Mouse (Mus musculus) heart, postnatal 36 days (tissue): Measurements from ENCODE around the gene Fam120a. TPM values are rescaled to one million over a fixed set of nuclear protein-coding genes. Genes with fewer than 3 reads are reported as not detected.

ENCODE experiments used
- DNase-seq, 2 experiments: peaks; one replicate each; pipeline ENCODE4 v3.0.0; 2021 to 2022
- intact Hi-C: fragments of 180-260 bp; cut with DNase I; formaldehyde crosslinking; loops from one replicate; pipeline ENCODE4 v1.15.1; 2025
- total RNA-seq, 2 experiments: library from RNA; stranded (reverse); gene quantifications; 2 replicates each; pipeline ENCODE4 v1.2.3; 2021

Gene Fam120a
- 100 to 1,000 TPM; 104 to 116 TPM for total RNA-seq

DNA sequence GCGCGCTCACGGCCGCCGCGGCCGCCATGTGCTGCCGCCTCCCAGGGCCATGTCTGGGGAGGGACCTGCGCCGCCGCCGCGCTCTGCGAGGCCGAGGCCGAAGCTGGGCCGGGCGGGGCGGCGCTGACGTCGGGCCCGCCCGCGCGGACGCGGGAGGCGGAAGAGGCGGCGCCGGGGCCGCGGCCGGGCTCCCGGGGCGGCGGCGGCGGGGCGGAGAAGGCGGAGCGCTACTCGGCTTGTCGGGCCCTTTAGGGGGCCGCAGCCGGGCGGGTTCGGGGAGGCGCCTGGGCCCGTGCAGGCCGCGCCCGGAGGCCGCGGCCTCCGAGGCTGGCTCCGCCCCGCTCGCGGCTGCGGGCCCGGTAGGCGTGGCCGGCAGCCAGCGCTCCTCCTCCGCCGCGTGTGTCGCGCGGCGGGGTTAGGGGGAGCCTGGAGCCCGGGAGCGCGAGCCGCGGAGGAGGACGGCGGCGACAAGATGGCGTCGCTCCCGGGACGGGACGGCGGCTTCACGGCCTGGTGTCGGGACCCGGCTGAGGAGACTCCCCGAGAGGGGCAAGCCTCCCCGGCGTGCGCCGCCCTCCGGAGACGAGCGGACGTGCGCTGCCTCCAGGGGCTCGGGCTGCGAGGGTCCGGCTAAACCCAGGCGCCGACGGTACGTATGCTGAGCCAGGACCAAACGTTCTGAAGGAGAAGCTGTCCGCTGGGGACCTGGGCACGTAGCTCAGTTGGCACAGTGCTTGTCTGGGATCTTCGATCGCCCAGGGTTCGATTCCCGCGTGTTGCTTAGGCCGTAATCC, at the start of gene Fam120a:
Gene Fam120a (minus strand): TSS at position 62 of the 794 bp plus-strand sequence.
- intact Hi-C loops = loop anchor here (2.0 to 10.0 kb wide), 2 partner anchors 89 to 423 kb away; no protein-coding TSS in a partner anchor

DNA sequence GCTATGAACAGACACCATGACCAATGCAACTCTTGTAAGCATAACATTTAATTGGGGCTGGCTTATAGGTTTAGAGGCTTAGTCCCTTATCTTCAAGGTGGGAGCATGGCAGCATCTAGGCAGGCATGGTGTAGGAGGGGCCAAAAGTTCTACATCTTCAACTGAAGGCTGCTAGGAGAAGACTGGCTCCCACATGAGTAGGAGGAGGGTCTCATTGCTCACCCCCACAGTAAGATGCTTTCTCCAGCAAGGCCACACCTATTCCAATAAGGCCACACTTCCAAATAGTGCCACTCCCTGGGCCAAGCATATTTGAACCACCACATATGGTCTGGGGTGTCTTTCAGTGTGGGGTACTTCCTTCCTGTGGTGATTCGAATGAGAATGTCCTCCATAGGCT, 49.6 kb upstream of the Fam120a start:
- intact Hi-C loops = no loop called here
- no peak for DNase-seq

More for the DNA sequence above, at the start of gene Fam120a:
- DNase-seq = peak; percentile 83 to 92

DNA sequence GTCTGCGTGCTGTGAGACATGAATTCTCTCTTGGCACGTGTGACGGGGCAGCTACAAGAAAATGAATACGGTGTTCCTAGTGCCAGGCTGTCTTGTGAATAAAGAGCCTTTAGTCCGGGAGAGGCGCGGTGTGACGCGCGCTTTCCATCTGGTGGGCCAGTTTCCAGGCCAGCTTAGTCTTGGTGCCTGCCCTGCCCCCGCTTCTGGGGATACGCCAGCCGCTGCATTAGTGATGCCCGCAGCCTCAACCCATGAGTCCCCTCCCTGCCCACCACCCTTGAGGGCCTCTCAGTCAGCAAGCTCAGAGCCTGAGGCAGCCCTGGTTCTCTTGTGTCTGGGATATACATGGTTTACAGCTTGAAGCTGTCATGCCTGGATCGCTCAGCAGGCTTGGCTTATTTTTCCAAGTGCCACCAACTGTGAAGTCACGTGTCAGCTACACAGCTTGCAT, 48.5 kb upstream of the Fam120a start:
- intact Hi-C loops = no loop called here
- peak; percentile 48 to 59 for DNase-seq

DNA sequence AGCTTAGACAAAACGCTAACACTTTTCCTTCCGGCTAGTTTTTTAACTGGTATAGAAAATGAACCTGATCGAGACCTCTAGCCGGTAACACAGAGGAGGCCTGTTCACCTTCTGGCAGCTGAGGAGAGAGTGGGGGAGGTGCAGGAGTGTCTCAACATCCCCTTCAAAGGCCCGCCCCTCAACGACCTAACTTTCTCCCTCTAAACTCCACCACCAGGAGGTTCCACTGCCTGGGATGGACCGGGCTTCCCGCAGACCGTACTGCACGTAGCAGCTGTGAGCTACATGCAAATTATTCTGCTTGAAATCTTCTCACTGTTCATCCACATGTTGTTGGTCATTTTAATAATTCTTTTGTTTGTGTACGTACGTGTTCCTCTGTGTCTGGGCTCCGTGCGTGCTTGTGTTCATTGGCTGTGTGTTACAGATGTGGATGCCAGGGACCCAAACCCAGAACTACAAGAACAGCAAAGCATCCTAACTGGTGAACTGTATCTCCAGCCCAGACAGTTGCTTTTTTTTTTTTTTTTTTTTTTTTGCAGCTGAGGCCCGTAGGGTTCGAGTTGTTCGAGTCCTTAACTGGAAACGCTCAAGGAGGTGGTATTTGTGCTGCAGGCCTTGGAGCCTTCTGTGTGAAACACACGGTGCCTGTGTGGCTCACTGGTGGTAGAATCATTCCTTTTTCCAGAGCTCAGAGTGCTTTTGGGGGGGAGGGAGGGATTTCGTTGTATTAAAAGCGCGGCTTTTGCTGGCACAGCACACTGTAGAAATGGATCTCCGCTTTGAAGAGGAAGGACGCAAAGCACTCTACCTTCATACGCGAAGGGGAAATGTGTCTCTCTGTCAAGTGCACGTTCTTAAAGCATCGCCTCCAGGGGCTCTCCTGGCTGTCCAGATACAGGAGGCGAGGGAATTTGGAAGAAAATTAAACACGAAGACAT, 47.8 kb upstream of the Fam120a start:
- intact Hi-C loops = no loop called here
- no peak for DNase-seq

DNA sequence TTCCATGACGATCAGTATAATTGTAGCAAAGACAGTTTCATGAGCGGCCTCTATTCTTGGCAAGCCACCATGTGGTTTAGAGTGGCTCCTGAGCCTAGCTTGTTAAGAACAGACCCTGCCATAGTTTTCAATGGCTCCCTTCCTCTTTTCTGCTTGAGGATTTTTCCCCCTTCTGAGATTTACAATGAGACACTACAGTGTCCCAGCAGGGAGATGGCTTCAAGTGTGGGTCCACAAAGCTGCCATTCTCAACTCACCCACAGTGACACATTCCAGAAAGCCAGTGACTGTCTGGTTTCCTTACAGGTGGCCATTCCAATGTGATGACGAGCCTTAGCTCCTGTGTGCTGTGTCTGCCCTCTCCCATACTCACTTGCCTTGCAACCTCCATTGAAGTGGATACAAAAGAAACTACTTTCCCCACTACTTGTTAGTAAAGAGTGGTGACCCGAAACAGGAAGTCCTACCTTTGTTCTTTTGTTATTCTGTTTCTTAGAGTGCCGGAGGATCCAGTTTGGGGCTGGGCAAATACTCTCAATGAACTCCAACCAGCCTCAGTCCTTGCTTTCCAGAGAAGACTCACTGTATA, 45.5 kb upstream of the Fam120a start:
- DNase-seq = no peak
- intact Hi-C loops = no loop called here

DNA sequence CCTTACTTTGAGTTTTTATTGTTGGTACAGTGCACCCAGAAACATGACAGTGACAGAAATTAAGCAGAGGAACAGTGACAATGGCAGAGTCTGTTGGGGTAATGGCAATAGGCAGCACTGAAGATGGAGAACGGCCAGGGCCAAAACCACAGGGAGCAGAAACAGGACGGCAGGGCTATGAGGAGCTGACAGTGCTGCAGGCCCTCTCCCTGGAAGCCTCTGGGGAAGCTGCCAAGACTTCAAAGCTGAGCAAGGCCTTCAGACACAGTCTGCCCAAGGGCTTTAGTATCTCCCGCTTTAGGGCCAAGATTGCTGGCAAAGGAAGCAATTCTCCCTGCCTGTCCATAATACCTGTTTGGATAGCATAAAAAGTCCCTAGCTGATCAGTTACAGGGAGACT, 33.9 kb upstream of the Fam120a start:
- no peak for DNase-seq
- intact Hi-C loops = no loop called here

DNA sequence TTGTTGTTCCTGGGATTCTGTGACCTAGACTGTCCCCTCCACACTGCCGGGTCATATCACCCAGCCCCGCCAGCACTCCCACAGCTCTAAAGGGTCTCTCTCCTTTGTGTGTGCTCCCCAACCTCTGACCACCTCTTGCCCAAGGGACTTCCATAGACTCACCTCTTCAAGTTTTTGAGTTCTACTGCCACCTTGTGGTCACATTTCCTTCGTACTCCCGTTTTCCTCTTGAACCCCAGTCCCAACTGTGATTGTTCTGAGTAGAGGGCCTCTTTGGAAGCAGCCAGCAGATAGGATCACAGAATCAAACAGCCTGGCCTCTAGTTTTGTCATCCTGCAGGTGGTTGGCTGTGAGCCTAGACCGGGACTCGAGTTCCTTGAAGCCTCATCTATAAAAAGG, 30.8 kb upstream of the Fam120a start:
- intact Hi-C loops = loop anchor here (2.0 to 5.0 kb wide), 6 partner anchors 81 to 346 kb away; no protein-coding TSS in a partner anchor
- peak; percentile 61 to 64 for DNase-seq

DNA sequence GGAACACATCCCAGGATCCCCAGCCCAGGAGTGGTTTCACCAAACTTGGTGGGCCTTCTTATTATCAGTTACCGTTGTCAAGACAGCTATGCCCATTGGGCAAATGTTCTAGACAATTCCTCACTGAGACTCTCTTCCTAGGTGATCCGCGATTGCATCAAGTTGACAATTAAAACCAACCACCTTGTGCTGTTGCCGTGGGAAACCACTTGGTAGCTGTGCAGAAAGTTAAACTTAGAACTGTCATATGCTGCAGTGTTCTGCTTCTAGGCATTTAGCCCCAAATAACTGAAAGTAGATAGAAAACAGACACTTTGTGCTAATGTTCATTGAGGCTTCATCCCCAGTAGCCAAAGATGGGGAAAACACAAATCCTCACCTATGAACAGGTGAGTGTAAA, 28.9 kb upstream of the Fam120a start:
- intact Hi-C loops = loop anchor here (5.0 kb wide), 3 partner anchors 79 to 264 kb away; no protein-coding TSS in a partner anchor
- no peak for DNase-seq

DNA sequence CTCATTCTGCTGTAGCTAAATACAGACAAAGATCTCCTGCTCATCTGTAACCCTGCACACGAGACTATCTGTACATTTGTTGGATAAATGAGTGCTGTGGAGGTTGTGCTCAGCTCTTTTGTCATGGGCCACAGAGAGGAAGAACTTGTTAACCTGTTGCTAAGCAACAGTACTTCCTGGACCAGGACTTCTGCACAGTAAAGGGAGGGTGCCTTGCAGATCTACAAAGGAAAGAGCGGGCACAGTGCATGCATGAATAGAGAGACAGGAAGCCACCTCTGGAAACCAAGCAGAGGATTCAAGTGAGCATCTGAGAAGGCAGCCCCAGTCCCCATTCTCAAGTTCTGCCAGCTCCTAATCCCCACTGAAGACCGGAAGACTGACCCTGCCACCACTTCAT, 27.1 kb upstream of the Fam120a start:
- DNase-seq = no peak
- intact Hi-C loops = loop anchor here (5.0 kb wide), 3 partner anchors 78 to 263 kb away; no protein-coding TSS in a partner anchor

DNA sequence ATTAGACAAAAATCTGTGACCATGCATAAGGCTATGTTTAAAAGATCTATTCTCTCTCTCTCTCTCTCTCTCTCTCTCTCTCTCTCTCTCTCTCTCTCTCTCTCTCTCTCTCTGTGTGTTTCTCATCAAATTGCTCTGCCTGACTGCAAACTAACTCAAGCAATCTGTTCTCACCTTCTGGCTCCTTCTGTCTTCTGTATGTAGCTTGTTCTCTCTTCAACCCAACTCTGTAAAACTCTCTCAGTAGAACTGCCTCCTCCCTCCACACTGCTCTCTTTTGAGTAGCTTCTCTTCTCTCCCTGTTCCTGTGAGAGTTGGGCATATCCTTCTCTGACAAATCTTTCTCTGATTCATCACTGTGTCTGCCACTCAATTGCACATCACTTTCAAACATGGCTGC, 25.1 kb upstream of the Fam120a start:
- no peak for DNase-seq
- intact Hi-C loops = no loop called here

DNA sequence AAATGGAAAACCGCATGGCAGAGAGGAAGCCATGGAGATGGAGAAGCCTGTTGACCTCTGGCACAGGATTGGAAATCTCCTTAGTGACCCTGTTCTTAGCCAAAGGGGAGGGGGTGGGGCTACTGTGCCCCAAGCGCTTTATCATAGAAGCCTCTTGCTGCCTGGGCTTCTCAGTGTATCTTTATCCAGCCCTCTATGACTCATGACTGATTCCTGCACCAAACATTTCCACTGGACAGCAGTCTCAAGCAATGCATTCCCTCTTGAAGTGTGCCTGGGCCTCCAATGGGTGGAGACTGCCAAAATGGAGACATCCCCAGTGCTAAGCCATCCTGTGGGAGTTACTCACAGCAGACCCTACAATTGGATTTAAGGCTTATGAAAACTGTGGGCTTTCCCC, 22.3 kb upstream of the Fam120a start:
- no peak for DNase-seq

DNA sequence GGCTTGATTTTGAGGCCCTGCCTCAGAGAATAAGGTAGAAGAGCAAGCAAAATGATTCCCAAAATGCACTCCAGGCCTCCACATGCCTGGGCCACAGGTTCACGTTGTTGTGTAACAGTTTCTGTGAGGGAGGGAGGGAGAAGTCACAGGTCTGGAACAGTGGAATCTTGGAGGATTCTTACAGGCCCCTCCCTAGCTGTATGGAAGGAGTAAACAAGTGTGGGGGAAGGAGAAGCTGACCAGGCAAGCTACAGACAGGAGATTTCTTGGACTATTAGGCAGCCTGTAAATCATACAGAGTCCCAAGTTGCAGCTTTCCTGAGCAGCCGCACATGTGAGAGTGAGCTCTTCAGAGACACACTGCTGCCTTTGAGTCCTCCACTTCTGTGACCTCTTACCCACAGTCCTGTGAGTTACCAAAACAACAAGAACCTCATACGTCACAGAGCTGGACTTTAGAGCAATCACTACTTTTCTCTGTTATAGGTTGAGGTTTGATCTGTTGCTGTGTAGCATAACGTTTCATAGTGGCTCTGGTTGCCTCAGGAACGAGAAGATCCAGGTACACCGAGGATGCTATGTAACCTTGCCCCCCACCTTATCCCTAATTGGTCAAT, 14.8 kb upstream of the Fam120a start:
- DNase-seq = no peak
- intact Hi-C loops = no loop called here

More for the DNA sequence above, 22.3 kb upstream of the Fam120a start:
- intact Hi-C loops = no loop called here

DNA sequence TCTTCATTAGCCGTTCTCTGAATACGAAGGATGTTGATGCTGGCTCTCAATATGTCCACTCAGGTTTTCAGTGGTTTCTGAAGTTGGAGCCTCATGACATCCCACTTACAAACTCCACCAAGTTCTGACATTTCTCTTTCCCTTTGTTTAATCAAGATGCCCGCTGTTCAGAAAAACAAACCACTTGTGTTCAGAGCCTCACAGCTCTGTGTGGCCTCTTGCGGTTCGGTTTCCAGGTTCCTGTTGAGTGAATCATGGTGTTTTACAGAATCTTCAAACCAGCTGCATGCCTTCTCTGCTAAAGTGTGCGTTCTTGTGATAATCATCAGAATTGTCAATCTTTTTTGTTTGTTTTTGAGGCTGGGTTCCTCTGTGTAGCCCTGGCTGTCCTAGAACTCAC, 11.3 kb upstream of the Fam120a start:
- intact Hi-C loops = no loop called here
- no peak for DNase-seq

DNA sequence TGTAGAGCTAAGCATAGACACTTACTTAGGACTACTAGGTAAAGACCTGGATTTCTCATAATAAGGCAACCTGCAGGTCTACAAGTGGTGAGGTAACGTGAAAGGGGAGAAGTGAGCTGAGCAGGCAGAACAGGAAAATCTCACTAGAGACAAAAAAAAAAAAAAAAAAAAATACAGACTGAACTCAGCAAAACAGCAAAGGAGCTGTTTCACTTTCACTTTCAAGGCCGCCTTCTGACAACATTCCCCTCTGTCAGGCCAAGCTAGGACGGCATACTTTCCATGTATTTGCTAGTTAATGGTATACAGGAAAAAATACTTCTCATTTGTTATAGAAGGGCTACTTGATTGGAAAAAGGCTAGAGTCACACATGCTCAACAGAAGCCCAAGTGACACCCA, 10.0 kb upstream of the Fam120a start:
- peak in 1 of 2 experiments; percentile 17 for DNase-seq
- intact Hi-C loops = no loop called here

DNA sequence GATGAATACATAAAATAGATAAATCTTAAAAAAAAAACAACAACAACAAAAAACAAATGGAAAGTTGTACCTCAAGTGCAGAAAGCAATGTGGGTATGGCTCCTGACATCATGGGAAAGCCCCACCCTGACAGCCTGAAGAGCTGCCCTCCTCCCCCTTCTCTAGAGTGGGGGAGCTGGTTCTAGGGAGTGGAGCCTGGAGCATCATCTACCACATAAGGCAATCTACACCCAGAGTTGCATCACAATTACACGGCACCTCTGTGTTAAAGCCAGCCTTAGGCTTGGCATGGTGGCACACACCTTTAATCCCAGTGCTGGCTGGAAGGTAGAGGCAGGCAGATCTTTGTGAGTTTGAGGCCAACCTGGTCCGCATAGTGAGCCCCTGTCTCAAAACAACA, 6.9 kb upstream of the Fam120a start:
- DNase-seq = no peak
- intact Hi-C loops = no loop called here

DNA sequence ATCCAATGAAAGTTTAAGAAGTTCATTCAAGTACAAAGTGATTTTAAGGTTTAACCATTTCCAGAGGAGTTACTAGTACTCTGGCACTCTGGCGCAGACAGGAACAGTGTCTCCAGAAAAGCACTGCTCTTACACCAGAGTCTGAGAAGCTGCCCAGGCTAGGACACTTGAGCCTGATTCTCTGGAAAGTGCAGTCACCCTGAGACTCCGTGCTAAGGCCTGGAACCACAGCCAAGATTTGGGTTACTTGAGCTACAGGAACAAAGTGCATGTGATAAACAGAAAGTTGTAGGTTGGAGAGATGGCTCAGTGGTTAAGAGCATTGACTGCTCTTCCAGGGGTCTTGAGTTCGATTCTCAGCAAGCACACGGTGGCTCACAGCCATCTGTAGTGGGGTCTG, 6.4 kb upstream of the Fam120a start:
- no peak for DNase-seq
- intact Hi-C loops = no loop called here

DNA sequence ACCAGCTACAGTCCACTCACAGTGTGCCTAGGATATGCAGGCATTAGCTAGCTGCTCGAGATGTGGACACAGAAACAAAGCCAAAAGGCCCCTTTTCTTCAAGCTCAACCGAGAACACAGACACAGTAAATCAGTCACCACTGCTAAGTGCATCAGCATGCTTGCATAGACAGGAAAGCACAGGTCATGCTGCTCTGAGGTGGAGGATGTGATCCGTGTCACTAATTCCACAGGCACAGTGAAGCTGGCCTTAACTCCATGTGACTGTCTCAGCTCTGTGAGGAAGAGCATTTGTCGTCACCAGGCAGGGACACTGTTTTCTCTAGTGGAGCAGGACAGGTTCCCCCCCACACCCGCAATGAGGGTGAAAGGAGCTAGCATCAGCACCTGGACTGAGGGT, 5.4 kb upstream of the Fam120a start:
- intact Hi-C loops = no loop called here
- DNase-seq = no peak

DNA sequence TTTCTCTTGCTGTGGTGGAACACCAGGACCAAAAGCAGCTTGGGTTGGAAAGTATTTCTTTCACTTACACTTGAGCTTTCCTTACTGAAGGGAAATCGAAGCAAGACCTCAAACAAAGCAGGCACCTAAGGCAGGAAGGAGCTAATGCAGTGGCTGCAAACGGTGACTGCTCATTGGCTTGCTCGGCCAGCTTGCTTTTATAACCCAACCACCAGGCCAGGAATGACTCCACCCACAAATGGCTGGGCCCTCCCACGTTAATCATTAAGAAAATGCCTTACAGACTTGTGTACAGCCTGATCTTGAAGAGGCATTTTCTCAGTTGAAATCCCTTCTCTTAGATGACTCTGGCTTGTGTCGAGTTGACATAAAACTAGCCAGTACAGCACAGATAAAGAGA, 3.2 kb upstream of the Fam120a start:
- intact Hi-C loops = no loop called here
- no peak for DNase-seq

DNA sequence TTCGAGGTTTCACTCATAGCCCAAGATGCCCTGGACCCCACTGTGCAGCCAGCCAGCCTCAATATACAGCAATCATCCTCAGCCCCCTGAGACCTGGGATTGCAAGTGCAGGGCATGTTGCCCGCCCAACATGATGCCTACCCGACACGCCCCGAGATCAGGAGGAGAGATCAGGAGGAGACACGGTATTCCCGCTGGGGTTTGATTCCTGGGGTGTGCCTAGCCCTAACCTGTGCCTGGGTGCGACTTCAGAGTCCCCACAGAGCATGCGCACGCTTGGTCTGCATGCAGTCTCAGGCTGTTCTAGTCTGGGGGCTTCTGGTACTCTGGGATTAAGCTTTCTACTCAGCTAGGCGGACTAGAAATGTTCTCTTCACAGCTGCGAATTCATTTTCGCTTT, 2.7 kb upstream of the Fam120a start:
- intact Hi-C loops = no loop called here
- DNase-seq = no peak

DNA sequence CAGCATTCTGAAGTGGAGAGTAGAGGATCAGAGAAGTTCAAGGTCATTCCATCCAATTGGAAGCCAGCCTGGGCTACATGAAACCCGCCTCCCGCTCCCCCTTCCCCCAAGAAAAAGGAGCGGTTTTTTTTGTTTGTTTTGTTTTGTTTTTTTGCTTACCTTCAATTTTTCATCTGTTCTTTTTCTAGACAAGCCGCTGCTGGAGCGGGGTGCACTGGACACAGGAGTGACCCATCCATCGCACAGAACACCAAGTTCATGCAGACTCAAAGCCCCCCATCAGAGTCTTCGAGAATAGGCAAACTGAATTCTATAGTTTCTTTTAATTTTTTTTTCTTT, 902 bp upstream of the Fam120a start:
- no peak for DNase-seq
- intact Hi-C loops = loop anchor here (2.0 to 10.0 kb wide), 2 partner anchors 90 to 424 kb away; no protein-coding TSS in a partner anchor
